Mouse (Mus musculus) forebrain, embryonic 13.5 days (tissue): ENCODE data around the gene Brat1. TPM values are rescaled to one million over a fixed set of nuclear protein-coding genes. Genes with fewer than 3 reads are reported as not detected.

Experiments used
- ATAC-seq: fragments of 200-750 bp; cut with Nextera tagmentation; 2 replicates; pipeline ENCODE4 v1.8.0; 2017
- H3K27ac ChIP-seq: fragments of 300-500 bp; sonication (generic); 2 replicates; pipeline ENCODE4 v1.5.1; 2015; ENCODE audit warnings: inconsistent platforms, mild to moderate bottlenecking, moderate library complexity
- H3K27me3 ChIP-seq: fragments of 300-500 bp; sonication (generic); 2 replicates; pipeline ENCODE4 v1.6.1; 2015; ENCODE audit warnings: mild to moderate bottlenecking, inconsistent platforms
- H3K36me3 ChIP-seq: fragments of 300-500 bp; sonication (generic); 2 replicates; pipeline ENCODE4 v1.6.1; 2015; ENCODE audit warnings: mild to moderate bottlenecking, inconsistent platforms; ENCODE audit not compliant: poor library complexity, severe bottlenecking
- H3K4me1 ChIP-seq: fragments of 300-500 bp; sonication (generic); 2 replicates; pipeline ENCODE4 v1.6.1; 2015; ENCODE audit warnings: inconsistent platforms
- H3K4me2 ChIP-seq: fragments of 300-500 bp; sonication (generic); 2 replicates; pipeline ENCODE4 v1.6.1; 2015; ENCODE audit warnings: inconsistent platforms, mild to moderate bottlenecking, moderate library complexity
- H3K4me3 ChIP-seq: fragments of 300-500 bp; sonication (generic); 2 replicates; pipeline ENCODE4 v1.5.1; 2015; ENCODE audit warnings: mild to moderate bottlenecking, inconsistent platforms
- H3K9ac ChIP-seq: fragments of 300-500 bp; sonication (generic); 2 replicates; pipeline ENCODE4 v1.6.1; 2015; ENCODE audit warnings: mild to moderate bottlenecking, inconsistent platforms
- H3K9me3 ChIP-seq: fragments of 300-500 bp; sonication (generic); replicated peaks from 2 replicates; pipeline ENCODE4 v1.6.1; 2016; ENCODE audit warnings: inconsistent platforms
- WGBS: fragments of 180-500 bp; shearing (Covaris S2); methylation state at CpG from one replicate; pipeline ENCODE4 v1.1.7; 2015; 5-methylcytosine and 5-hydroxymethylcytosine counted together
- polyA plus RNA-seq: library from polyadenylated mRNA; unstranded; fragments of >200 nt; fragmentation: Nextera tagmentation; extraction: Ambion mirVana; gene quantifications from 2 replicates; pipeline ENCODE4 v1.2.1, GENCODE M21; 2015

Brat1 gene
- polyA plus RNA-seq, 1 experiment from 2014 or later: 21.2 TPM

DNA sequence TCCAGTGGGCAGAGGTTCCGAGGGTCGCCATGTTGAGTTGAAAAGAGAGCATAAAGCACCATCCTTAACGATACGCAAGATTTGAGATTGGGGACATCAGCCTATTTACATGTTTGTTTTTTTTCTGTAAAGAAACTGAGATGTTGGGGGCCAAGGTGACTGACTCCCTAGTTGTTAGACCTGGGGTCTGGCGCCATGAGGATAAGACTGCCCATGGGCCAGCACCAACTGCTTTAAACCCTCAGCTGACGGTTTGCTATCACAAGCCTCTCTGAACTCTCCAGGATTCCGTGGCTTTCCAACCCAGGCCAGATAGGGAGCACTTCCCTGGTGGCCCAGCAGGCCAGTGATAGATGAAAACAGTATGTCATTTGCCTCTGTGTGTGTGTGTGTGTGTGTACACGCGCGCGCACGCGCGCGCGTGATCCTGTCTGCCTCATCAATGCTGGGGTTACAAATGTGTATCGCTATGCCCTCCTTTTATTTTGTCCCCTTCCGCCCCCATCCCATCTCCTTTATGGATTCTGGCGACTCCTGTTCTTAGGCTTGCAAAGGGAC, 2.1 kb upstream of the Brat1 start:
- ATAC-seq: no peak
- H3K36me3 ChIP-seq: peaks cover 20% of the 10 kb centered on the region; the same call in 1 of the 2 replicates
- peak overlapping the region; percentile 90 for H3K4me2 ChIP-seq
- 62% methylated on average over 19 of the region's 19 CpGs for WGBS
- H3K4me1 ChIP-seq: peaks cover 51% of the 10 kb centered on the region
- H3K27me3 ChIP-seq: no peaks in the 10 kb centered on the region
- no peaks in the 10 kb centered on the region for H3K9me3 ChIP-seq
- H3K9ac ChIP-seq: peak overlapping the region; percentile 83
- H3K4me3 ChIP-seq: peak overlapping the region; percentile 66
- peak overlapping the region; percentile 81 for H3K27ac ChIP-seq

DNA sequence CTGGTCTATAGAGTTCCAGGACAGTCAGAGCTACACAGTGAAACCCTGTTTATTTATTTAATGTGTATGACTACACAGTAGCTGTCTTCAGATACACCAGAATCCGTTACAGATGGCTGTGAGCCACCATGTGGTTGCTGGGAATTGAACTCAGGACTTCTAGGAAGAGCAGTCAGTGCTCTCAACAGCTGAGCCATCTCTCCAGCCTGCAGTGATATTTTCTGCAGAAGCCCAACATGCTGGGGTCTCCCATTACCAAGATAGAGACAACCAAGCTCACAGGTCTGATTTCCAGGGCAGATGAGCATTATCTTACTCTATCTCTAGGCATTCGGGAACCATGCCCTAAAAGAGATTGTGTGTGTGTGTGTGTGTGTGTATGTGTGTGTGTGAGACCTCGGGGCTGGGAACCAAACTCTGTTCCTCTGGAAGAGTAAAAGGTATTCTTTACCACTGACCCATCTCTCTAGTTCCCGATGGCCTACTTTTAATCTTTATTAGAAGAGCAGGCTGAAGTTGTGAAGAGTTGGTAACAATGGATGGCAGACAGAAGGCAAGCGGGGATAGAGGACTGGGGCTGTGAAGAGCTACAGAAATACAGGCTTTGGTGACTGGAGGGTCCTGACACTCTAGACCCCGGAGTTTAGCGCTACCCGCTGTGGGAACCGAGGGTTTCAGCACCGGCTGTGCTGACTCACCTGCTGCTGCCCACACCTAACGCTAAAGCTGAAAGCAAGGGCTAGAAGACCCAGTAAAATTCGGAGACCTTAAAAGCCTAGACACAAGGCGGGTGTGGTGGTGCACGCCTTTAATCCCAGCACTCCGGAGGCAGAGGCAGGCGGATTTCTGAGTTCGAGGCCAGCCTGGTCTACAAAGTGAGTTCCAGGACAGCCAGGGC, 1.1 kb upstream of the Brat1 start:
- Histone ChIP-seq H3K27ac (peak overlapping the region; percentile 81), H3K4me1 (peaks cover 48% of the 10 kb centered on the region), H3K36me3 (peaks cover 18% of the 10 kb centered on the region; the same call in 1 of the 2 replicates), H3K9ac (no peak overlapping the region), H3K27me3 (no peaks in the 10 kb centered on the region), H3K9me3 (no peaks in the 10 kb centered on the region), H3K4me3 (peak overlapping the region; percentile 67), H3K4me2 (peak overlapping the region; percentile 86)
- 41% methylated on average over 17 of the region's 17 CpGs for WGBS
- no peak for ATAC-seq

DNA sequence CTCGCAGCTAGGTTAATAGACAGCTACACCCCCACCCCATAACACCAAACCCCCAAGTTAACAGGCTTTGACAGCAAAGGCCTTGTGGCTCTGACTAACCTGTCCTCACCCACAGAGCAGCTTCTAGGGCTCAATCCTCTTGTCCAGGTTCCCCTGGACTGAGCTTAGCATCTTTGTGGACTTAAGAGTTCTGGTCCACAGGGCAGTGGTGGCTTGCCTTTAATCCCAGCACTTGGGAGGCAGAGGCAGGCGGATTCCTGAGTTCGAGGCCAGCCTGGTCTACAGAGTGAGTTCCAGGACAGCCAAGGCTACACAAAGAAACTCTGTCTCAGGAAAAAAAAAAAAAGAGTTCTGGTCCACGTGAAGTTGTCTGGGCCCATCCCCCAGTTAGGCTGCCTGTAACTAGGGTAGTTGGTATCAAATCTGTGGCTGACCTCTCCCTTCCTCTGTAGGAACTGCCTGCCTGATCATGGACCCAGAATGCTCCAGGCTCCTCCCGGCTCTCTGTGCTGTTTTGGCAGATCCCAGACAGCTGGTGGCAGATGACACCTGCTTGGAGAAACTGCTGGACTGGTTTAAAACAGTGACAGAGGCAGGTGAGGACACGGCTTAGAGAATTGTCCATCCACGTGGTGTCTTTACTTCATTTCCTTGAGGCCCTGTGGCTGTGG, 825 bp downstream of the Brat1 start:
- H3K4me2 ChIP-seq: peak overlapping the region; percentile 86
- H3K4me3 ChIP-seq: peak overlapping the region; percentile 67
- peaks cover 40% of the 10 kb centered on the region for H3K4me1 ChIP-seq
- WGBS: 61% methylated on average over 7 of the region's 7 CpGs
- peak overlapping the region; percentile 83 for H3K9ac ChIP-seq
- no peak; the same call in 1 of the 2 replicates for ATAC-seq
- H3K27me3 ChIP-seq: no peaks in the 10 kb centered on the region
- H3K27ac ChIP-seq: peak overlapping the region; percentile 54; the same call in 1 of the 2 replicates
- peaks cover 25% of the 10 kb centered on the region for H3K36me3 ChIP-seq
- H3K9me3 ChIP-seq: no peaks in the 10 kb centered on the region

DNA sequence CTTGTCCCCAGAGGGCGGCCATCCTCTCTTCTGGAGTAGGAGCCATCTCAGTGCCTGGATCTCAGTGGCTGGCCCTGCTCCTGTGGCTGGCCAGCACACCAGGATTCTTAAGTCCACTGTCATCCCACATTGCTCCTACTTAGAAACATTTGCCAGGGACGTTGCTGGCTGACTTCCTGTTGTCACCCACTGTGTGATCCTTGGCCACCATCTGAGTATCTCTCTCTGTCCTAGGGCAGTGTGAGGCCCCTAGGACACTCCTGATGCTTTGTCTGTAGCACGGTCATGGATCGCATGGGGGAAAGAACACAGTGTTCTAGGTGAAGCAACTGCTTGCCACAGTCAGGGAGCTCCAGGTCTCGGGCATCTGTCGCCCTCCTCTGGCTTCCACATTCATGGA, 5.5 kb downstream of the Brat1 start:
- H3K4me1 ChIP-seq: peaks cover 11% of the 10 kb centered on the region
- peaks cover 71% of the 10 kb centered on the region for H3K36me3 ChIP-seq
- no peaks in the 10 kb centered on the region for H3K9me3 ChIP-seq
- ATAC-seq: no peak
- no peak overlapping the region for H3K9ac ChIP-seq
- H3K27me3 ChIP-seq: no peaks in the 10 kb centered on the region
- H3K4me2 ChIP-seq: no peak overlapping the region
- 96% methylated on average over 6 of the region's 6 CpGs for WGBS
- H3K27ac ChIP-seq: no peak overlapping the region
- no peak overlapping the region for H3K4me3 ChIP-seq

DNA sequence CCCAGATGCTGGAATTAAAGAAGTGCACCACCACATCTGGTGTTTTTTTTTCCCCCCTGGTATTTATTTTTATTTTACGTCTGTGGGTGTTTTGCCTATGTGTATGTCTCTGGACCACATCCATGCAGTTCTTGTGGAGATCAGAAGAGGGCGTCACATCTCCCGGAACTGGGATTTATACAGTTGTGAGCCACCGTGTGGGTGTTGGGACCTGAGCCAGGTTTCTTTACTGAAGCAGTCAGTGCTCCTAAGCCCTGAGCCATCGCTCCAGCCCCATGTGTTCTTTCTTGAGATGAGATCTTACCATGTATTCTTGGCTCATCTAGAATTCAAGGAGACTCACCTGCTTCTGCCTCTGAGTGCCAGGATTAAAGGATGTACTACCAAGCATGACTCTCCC, 6.2 kb downstream of the Brat1 start:
- Histone ChIP-seq H3K4me1 (peaks cover 4% of the 10 kb centered on the region), H3K36me3 (peaks cover 78% of the 10 kb centered on the region), H3K27me3 (no peaks in the 10 kb centered on the region), H3K27ac (no peak overlapping the region), H3K9ac (no peak overlapping the region), H3K4me3 (no peak overlapping the region), H3K9me3 (no peaks in the 10 kb centered on the region), H3K4me2 (no peak overlapping the region)
- ATAC-seq: no peak
- WGBS: 78% methylated on average over 5 of the region's 5 CpGs

DNA sequence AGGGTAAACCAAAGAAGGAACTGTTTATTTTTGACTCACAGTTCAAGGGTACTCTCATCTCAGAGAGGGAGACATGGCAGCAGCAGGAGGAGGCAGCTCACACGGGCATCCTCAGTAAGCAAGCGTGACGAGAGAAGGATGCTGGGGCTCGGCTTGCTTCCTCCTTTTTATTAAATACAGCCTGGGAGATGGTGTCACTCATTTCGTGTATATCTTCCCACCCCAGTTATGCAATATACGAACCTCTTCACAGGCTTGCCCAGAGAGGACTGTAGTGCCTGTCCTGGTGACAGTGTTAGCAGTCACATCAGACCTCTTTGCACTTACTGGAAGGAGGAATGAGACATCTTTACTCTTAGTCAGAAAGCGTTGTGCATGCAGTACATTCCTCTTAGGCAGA, 16.0 kb downstream of the Brat1 start:
- 86% methylated on average over 7 of the region's 7 CpGs for WGBS
- H3K9me3 ChIP-seq: no peaks in the 10 kb centered on the region
- no peak overlapping the region for H3K4me2 ChIP-seq
- peaks cover 44% of the 10 kb centered on the region for H3K36me3 ChIP-seq
- peaks cover 31% of the 10 kb centered on the region for H3K4me1 ChIP-seq
- no peak overlapping the region for H3K27ac ChIP-seq
- no peak overlapping the region for H3K9ac ChIP-seq
- no peaks in the 10 kb centered on the region for H3K27me3 ChIP-seq
- no peak overlapping the region for H3K4me3 ChIP-seq
- no peak for ATAC-seq

DNA sequence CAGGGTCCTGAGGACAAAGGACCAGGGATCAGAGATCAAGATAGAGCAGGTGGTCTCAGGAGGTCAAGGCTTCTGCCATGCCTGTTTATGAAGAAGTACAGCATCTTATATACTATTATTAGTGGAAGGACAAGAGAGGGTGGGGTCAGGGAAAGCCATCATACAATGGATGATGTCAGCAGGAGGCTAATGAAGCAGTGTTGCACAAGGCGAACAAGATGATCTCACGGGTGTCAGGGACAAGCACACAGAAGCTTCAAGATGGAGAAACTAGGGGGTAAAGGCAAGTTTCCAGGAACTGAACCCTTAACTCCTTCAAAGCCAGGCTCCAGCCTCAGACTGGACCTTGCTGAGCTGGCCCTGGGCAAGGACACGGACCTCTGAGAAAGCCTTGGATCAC, 17.3 kb downstream of the Brat1 start:
- Histone ChIP-seq H3K4me2 (no peak overlapping the region), H3K36me3 (peaks cover 31% of the 10 kb centered on the region), H3K4me1 (peaks cover 44% of the 10 kb centered on the region), H3K27ac (no peak overlapping the region), H3K9me3 (no peaks in the 10 kb centered on the region), H3K4me3 (no peak overlapping the region), H3K9ac (no peak overlapping the region), H3K27me3 (no peaks in the 10 kb centered on the region)
- 72% methylated on average over 3 of the region's 3 CpGs for WGBS
- no peak for ATAC-seq

DNA sequence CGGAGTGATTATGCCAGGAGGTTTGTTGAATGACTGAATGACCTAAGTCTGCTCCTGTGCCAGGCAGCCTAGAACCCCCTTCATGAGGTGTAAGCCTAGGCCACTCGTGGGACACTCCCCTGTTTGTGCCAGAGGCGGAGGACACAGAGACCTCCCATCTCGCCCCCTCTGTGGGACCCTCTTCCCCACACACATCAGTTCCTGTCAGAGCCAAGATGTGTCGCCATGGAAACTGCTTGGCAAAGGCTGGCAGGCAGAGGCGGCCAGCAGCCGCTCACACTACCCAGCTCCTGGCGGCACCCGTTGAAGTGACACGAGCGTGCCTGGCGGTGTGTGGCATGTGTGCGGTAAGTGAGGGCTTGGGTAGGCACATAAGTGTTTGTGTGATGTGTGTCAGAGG, 19.0 kb downstream of the Brat1 start, which contains the start of gene Amz1:
Amz1 (plus strand) TSS at position 306 of the 400 bp plus-strand sequence.
- no peak within 1 kb of the TSS for H3K4me3 ChIP-seq
- peak; percentile 82 for ATAC-seq
- WGBS: 32% methylated on average over 13 of the region's 13 CpGs
- peak within 1 kb of the TSS; percentile 23 for H3K4me2 ChIP-seq
- H3K9ac ChIP-seq: no peak within 1 kb of the TSS; the same call in 1 of the 2 replicates
- H3K36me3 ChIP-seq: peaks cover 14% of the 10 kb centered on the region
- no peaks in the 10 kb centered on the region for H3K27me3 ChIP-seq
- no peaks in the 10 kb centered on the region for H3K9me3 ChIP-seq
- H3K4me1 ChIP-seq: peaks cover 47% of the 10 kb centered on the region
- peak within 1 kb of the TSS; percentile 81; the same call in 1 of the 2 replicates for H3K27ac ChIP-seq

DNA sequence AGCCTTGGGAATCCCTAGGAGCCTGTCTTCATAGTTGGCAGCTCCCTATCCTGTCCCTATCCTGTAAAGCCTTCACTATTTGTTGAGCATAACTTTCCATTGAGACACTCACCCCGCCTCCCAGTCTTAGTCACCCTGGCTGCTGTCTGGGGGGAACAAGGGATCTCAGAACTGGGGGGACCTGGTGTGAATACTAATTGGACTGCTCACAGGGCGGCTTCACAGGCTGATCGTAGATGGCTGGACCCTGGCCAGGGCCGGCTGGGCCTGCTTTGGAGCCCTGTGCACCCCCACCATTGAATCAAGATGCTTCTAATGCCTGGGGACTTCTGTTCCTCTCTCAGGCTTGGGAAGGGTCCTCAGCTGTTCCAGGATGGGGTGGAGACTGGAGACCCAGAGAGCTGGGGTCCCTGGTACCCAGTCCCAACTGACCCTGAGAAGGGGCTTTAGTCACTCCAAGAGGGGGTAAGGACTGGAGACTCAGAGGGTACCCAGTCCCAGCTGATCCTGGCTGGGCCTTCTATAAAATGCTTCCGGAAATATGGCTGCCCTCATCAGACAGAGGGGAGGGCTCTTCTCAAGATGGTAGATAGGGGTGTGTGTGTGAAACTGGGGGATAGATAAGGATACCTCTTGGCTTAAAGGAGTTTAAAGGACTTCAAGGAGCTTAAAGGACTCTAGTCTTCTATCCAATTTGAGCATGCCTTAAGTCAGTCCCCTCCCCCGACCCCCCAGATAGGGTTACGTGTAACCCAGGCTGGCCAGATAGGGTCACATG, 21.4 kb downstream of the Brat1 start:
- H3K27ac ChIP-seq: peak overlapping the region; percentile 81
- no peaks in the 10 kb centered on the region for H3K36me3 ChIP-seq
- peak; percentile 85 for ATAC-seq
- H3K9ac ChIP-seq: no peak overlapping the region; the same call in 1 of the 2 replicates
- no peaks in the 10 kb centered on the region for H3K27me3 ChIP-seq
- WGBS: 56% methylated on average over 7 of the region's 7 CpGs
- H3K4me1 ChIP-seq: peaks cover 47% of the 10 kb centered on the region
- no peak overlapping the region for H3K4me3 ChIP-seq
- H3K4me2 ChIP-seq: no peak overlapping the region
- no peaks in the 10 kb centered on the region for H3K9me3 ChIP-seq

DNA sequence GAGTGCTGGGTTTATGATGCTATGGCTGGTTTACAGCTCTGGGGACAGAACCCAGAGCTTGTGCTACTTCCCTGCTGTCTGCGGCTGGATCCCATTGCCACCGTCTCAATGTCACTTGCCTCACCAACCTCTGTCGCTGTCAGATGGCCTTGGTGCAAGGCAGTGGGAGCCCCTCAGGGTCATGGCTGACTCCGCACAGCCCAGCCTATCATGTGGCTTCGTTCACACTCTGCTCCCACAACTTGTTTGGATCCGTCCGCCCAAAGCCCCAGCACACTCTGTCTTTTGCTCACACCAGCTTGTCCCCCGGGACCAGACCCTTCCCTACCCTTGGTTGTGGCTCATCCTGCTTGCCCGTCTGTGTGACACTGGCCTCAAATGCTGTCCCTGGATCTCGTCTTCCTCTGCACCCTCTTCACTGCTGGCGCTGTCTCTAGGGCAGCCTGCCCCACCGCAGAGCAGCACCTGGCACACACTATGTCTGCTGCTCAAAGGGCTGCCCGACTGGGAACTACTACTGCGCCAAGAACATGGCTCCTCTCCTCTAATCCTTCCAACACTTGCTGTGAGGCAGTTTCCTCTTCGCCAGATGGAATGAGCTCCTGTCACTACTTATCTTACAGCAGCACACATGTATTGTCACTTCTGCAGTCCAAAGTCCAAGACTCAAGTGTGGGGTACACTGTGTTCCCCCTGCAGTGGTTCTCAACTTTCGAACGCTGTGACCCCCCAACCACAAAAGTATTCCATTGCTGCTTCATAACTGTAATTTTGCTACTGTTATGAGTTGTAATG, 22.3 kb downstream of the Brat1 start:
- H3K4me1 ChIP-seq: peaks cover 46% of the 10 kb centered on the region
- 87% methylated on average over 17 of the region's 17 CpGs for WGBS
- peak overlapping the region; percentile 5; the same call in 1 of the 2 replicates for H3K27ac ChIP-seq
- H3K4me3 ChIP-seq: no peak overlapping the region
- H3K27me3 ChIP-seq: no peaks in the 10 kb centered on the region
- no peak overlapping the region for H3K4me2 ChIP-seq
- no peaks in the 10 kb centered on the region for H3K9me3 ChIP-seq
- no peak for ATAC-seq
- no peak overlapping the region for H3K9ac ChIP-seq
- H3K36me3 ChIP-seq: no peaks in the 10 kb centered on the region
